Mouse (Mus musculus): Measurements from ENCODE around the gene Gna13.

The Gna13 gene

DNA sequence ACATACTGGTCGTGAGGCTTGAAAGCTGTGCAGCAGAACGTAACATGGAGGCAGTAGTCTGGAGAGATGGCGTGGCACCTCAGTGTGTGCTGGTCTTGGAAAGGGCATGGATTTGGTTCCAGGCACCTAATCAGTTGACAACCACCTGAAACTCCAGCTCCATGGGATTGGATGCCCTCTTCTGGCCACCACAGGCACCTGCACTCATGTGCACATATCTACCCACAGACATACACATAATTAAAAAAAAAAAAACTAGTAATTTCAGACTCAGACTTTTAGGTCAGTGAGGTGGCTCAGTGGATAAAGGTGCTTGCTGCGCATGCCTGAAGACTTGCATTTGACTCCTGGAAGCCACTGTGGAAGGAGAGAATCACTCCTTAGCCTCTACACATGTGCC is 59.6 kb downstream of the Gna13 start:
- DNase-seq (ENCODE audit: low spot score in 2 of 2) = no peak

DNA sequence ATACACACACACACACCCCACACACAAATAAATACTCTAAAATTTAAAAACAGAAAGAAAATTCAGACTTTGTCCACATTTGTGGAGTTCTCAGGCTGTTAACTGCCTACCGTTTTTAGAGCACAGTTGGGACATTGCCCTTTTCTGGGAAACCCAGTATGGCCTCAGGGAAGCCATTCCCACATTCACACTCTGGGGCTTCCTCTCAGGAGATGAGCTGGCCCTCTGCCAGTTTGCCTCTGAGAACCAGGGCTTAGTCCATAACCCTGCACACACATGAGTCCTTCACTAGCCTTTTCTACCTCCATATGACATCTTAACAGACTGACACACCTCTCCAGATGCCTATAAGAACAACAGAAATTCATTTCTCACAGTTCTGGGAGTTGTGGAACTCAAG is 60.7 kb downstream of the Gna13 start:
- no peak for DNase-seq (ENCODE audit: low spot score in 2 of 2)

DNA sequence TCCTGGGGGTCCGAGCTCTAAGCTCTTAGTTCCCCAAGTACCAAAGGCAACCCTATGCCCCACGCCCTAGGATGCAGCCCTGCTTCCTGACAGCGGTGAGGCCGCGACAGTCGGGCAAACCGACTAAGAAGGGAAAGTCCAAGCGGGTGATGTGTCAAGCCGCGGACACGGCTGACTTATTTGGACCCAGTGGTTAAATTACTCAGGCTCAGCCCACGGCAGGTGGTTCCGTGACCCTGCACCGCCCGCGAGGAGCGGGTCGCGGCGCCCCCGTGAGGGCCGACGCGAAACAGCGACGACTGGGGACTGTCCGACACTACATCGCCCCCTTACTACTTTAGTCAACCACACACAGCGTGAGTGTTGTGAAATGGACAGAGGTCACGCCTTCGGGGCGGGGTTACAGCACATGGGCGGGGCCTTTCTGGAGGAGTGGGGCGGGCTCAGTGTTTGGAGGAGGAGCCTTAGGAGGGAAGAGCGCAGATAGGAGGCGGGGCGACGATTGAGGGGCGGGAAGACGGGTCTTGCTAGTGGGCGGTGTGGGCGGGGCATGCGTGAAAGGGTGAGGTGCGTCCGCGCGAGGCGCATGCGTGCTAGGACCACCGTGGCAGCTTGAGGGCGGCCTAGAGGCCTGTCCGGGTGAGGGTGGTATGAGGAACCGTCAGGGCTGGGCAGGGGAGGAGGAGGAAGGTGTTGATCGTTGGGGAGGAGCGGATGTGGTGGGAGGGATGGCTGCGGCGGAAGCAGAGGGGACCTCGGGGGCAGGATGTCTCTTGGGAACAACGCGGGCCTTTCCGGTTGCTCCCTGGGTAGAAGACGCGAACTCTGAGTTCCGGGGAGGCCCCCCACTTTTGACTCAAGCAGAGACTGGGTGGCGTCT is 63.0 kb downstream of the Gna13 start, which contains the start of gene Amz2:
TSS of gene Amz2 (plus strand) at position 555 of the 880 bp plus-strand sequence.
- DNase-seq (ENCODE audit: low spot score in 2 of 2) = peak; percentile 91 to 95

DNA sequence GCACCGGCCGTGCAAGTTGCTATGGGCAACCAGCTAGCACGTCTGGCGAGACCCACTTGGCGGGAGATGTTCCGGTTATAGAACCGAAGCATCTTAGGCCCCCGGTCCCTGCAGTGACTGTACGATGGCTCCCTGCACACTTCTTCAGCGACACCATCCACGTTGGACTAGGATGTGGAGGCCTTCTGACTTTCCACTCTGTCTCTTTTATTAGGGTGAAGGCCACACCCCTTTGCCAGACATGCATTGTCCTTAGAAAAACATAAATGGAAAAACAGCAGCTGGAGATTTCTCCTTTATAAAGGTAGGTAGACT is 63.6 kb downstream of the Gna13 start:
- DNase-seq (ENCODE audit: low spot score in 2 of 2) = no peak

DNA sequence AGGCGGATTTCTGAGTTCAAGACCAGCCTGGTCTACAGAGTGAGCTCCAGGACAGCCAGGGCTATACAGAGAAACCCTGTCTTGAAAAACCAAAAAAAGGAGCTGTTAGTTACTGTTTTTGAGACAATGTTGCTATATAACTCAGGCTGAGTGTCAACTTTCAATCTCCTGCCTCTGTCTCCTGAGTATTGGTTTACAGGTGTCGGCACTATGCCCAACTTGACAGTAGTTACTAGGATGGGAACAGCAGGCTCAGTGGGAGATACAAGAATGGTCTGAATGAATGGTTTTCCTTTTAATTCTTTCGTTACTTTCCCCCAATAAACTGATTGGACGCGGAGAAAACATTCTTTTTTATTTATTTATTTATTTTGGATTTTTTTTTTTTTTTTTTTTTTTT is 64.7 kb downstream of the Gna13 start:
- no peak for DNase-seq (ENCODE audit: low spot score in 2 of 2)

DNA sequence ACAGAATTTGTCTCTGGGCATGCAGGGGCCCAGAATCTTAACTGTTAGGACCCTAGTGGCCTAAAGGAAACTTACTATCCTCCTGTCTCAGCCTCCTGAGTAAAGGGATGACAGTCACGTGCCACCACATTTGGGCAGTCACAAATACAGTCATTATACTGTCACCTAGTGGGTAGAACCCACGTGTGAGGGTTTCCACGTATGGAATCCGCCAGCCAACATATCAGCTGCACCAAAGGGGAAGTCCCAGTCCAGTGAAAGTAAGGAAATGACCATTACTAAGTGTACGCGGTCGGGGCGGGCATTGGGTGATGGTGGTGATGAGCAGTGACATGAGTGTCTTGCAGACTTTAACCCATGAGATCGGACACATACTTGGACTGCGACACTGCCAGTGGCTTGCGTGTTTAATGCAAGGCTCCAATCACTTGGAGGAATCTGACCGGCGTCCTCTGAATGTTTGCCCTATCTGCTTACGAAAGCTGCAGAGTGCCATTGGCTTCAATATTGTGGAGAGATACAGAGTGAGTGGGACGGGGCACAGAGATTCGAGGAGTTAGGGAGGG is 71.7 kb downstream of the Gna13 start:
- no peak for DNase-seq (ENCODE audit: low spot score in 2 of 2)

DNA sequence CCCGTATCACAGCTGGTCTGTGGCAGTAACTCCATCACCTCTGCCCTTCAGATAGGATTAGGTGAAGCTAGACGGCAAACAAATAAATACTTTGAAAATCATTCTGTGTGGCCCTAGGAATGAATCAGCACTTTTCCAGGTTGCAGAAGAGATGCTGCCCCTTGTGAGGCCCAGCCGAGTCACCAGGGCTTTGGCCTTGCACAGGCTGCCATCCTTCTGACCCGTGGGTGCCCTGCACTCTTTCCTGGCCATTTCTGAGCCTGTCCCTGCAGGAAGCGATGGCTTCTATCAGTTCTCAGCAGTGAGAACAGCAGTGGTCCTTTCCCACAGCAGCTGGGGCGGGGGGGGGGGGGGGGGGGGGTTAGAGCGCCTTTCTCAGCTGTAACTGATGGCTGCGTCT is 74.3 kb downstream of the Gna13 start:
- DNase-seq (ENCODE audit: low spot score in 2 of 2) = no peak

DNA sequence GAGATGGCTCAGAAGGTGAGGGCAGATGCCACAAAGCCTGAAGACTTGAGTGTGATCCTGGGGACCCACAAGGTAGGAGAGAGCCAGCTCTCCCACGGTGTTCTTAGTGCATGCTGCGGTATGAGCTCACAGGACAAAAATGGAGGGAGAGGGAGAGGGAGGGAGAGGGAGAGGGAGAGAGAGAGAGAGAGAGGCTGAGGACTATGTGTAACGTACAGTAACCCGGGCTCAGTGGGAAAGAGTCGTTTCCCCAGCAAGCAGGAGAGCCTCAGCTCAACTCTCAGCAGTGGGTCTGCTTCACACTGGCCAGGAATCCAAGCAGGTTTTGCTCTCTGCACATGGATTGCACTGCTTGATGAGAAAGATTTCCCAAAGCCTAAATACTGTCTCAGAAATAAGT is 76.6 kb downstream of the Gna13 start:
- DNase-seq (ENCODE audit: low spot score in 2 of 2) = no peak

DNA sequence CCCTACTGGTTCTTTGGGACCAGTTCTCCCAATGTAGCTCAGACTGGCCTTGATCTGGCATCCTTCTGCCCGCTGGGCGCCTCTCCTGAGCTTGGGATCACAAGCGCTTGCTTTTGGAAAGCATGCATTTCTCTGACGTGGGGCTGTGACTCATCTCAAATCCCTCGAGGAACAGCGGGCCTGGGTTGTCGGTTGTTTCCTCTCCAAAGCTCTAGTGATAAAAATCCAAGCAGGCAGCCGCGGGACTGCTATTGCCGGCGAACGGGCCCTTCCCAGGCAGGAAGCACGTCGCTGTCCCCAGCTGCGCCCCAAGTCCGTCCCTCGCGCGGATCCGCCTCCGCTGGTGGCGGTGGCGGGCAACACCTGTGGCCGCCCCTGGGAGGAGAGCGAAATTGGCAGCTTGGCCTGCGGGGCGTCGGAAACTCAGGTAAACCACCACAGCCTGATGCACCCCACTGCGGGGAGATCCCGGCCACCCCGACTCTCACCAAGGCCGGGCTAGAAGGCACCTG is 77.3 kb downstream of the Gna13 start:
- DNase-seq (ENCODE audit: low spot score in 2 of 2) = peak; percentile 14 to 33

DNA sequence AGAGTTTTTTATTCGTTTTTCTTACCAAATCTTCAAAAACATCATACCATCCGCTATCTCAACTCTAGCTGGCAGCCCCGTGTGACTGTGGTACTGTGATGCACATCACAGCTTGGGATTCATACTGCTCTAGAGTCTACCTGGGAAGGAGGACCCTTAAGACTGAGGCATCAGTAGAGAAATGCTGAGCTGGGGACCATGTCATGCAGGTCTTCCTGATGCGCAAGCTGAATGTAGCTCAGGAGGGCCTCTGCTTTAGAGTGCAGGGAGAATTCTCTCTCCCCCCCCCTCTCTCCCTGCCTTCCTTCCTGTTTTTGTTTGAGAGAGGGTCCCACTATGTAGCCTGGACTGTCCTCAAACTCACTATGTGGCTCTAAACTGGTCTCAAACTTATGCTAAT is 78.0 kb downstream of the Gna13 start:
- no peak for DNase-seq (ENCODE audit: low spot score in 2 of 2)

DNA sequence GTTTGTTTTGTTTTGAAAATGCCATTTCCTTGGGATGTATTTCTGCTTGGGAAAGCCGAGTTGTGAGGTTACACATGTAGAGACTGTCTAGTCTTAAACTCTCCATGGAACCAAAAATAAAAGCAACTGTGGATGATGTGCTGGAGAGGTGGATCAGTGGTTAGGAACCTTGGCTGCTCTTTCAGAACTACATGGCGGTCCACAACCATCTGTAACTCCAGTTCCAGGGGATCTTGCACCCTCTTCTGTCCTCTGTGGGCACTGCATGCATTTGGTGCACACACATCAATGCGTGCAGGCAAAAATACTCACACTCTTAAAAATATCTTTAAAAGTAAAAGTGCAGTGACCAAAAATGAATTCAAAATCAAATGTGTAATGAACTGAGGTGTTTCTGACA is 78.5 kb downstream of the Gna13 start:
- no peak for DNase-seq (ENCODE audit: low spot score in 2 of 2)

DNA sequence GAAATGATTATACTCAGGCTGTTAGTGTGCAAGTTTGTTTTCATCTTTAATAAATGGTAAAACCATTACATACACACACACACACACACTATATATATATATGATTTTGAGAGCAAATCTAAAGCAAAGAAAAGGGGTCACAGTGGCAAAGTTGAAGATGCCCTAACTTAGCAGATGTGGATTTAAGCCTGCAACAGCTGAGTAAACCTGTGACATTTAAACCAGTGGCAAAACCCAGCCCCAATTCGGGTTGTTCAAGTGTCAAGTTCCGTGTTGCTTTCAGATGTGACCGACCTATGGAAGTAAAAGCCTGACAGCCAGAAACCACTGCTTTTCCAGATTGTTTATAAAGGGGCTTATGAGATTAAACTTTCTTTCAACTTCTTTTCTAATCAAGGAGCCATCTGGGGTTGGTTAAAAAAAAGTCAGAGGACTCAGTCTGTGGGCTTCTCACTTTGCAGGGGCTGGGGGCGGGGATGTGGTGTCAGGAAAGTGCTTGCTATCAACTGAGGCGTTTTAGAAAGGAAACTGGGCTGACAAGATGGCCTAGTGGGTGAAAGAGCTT is 79.6 kb downstream of the Gna13 start:
- DNase-seq (ENCODE audit: low spot score in 2 of 2) = no peak

DNA sequence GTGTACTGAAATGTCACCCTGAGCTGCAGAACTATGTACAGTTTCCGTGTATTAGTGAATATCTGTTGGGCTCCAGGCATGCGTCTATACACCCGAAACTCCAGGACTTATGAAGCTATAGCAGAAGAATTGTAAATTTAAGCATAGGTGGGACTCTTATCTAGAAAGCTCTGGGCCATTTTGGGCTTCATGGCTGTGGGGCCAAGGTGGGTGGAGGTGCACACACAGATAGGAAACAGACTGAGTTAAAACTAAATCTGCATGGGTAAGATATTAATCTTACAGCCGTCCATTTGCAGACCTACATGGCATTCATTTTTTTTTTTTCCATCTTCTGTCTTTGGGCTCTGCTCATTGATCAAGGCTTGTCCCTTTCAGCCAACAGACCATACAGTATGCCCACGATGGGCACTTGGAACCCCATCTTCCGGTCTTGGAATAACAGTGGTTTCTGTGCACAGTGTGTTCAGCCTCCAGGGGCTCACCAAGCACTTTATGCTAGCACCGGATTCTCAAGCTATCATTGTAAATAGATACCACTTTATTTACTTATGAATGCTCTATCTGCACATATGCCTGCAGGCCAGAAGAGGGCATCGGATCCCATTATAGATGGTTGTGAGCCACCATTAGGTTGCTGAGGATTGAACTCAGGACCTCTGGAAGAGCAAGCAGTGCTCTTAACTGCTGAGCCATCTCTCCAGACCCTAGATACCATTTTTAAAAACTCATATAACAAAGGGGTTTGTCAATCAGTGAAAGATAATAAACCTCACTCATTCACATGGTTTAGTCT is 81.0 kb downstream of the Gna13 start:
- DNase-seq (ENCODE audit: low spot score in 2 of 2) = no peak

DNA sequence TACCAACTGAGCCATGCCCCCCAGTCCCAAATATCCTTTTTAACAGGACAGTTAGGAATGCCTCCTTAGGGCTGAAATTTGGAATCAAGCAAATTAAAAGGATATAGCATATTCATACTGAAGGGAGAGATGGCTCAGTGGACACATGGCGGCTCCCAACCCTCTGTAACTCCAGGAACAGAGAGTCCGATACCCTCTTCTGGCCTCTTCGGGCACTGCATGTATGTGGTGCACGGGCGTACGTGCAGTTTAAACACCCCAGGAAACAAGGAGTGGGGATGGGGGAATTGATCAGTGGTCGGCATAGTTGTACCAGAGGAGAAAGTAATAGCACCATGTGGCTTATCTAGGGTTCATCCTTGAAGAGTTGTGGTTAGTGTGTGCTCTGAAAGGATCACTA is 82.0 kb downstream of the Gna13 start:
- DNase-seq (ENCODE audit: low spot score in 2 of 2) = no peak

DNA sequence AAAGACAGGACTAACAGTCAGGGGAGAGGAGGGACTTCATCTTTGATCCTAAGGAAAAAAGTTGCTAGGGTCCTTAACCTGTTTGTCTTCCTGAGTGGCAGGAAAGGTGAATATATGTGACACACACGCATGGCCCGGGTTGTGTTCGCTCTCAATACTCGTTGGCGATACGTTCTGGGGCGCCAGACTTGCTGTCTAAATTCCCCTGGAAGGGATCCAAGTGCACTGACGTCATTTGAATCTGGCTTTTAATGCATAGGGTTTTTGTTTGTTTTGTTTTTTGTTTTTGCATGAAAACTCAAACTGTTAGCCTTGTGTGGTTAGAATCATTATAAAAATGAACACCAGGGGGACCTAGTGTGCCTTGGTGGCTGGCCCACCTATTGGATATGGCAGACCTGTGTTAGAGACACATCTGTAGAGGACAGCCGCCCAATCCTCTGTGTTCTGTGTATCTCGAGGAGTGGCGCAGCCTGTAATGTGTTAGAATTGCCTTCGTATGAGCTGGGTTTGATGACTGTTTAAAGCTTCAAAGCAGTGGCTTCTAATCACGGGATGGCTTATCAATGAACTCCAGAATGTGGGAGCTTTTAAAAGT is 82.9 kb downstream of the Gna13 start:
- DNase-seq (ENCODE audit: low spot score in 2 of 2) = no peak
